Mouse (Mus musculus) right cerebral cortex, postnatal 14 days (tissue): Measurements from ENCODE around the gene Asna1.
A peak's percentile ranks its signal among the peaks of the same experiment; 100 is the strongest.

Experiments used
- DNase-seq: peaks from one replicate; pipeline ENCODE4 v3.0.0; 2022

The Asna1 gene

GRCm38 (mm10) chr8:85025098-85025932 is at the start of gene Asna1:
TSS of gene Asna1 (minus strand) at chr8:85025281.
- peak; percentile 76 for DNase-seq

GRCm38 (mm10) chr8:85074617-85075016 is 49.5 kb upstream of the Asna1 start:
- DNase-seq: no peak

GRCm38 (mm10) chr8:85074167-85074566 is 49.1 kb upstream of the Asna1 start:
- no peak for DNase-seq

GRCm38 (mm10) chr8:85073041-85073612 is 48.0 kb upstream of the Asna1 start:
- no peak for DNase-seq

GRCm38 (mm10) chr8:85072364-85072929 is 47.4 kb upstream of the Asna1 start:
- no peak for DNase-seq

- DNase-seq: peak; percentile 90
Measured at GRCm38 (mm10) chr8:85071514-85072281, 46.6 kb upstream of the Asna1 start, which contains the start of gene Dhps. TSS of gene Dhps (plus strand) at chr8:85071757.

GRCm38 (mm10) chr8:85071041-85071440 is 46.0 kb upstream of the Asna1 start:
- DNase-seq: no peak

GRCm38 (mm10) chr8:85067982-85068381 is 42.9 kb upstream of the Asna1 start, which contains the start of gene Gm5741:
TSS of gene Gm5741 (minus strand) at chr8:85067982.
- DNase-seq: no peak

GRCm38 (mm10) chr8:85067155-85067554 is 42.1 kb upstream of the Asna1 start:
- DNase-seq: no peak

GRCm38 (mm10) chr8:85065213-85065612 is 40.1 kb upstream of the Asna1 start:
- DNase-seq: no peak

GRCm38 (mm10) chr8:85062603-85063002 is 37.5 kb upstream of the Asna1 start:
- DNase-seq: no peak

GRCm38 (mm10) chr8:85059879-85060616 is 35.0 kb upstream of the Asna1 start, which contains the start of gene Fbxw9:
TSS of gene Fbxw9 (plus strand) at chr8:85060055.
- DNase-seq: peak; percentile 85

GRCm38 (mm10) chr8:85057367-85057766 is 32.3 kb upstream of the Asna1 start:
- no peak for DNase-seq

- DNase-seq: no peak
Measured at GRCm38 (mm10) chr8:85043619-85044018, 18.5 kb upstream of the Asna1 start.

- peak; percentile 57 for DNase-seq
Measured at GRCm38 (mm10) chr8:85037681-85038531, 12.8 kb upstream of the Asna1 start.

- DNase-seq: peak; percentile 57
Measured at GRCm38 (mm10) chr8:85037366-85037680, 12.2 kb upstream of the Asna1 start.

GRCm38 (mm10) chr8:85036718-85037365 is 11.8 kb upstream of the Asna1 start, which contains the start of gene Tnpo2:
TSS of gene Tnpo2 (plus strand) at chr8:85036915.
- DNase-seq: peak; percentile 85

GRCm38 (mm10) chr8:85036381-85036717 is 11.3 kb upstream of the Asna1 start:
- DNase-seq: no peak

- no peak for DNase-seq
Measured at GRCm38 (mm10) chr8:85035728-85036310, 10.7 kb upstream of the Asna1 start.

- no peak for DNase-seq
Measured at GRCm38 (mm10) chr8:85035165-85035727, 10.2 kb upstream of the Asna1 start.
